Mouse (Mus musculus): ENCODE results near the gene Mical2.

DNA sequence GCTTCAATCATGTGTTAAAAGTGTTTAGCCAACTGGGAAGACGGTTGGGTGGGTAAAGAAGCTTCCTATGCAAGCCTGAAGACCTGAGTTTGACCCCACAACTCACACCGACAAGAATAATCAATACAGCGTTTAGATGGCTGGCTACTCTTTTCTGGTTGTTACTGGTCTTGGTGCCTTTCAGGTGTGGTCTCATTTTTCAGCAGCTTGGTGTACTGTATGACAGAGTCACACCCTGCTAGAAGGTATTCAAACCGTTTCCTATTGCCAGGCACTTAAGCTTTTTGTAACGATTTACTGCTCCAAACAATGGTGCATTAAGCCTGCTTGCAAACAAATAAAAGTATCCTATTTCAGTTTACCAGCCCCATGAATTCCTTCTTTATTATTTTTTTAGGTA lies 226.8 kb downstream of the Mical2 start:
- TF ChIP-seq POLR2A (IDR thresholded peaks at IDR 0.05; ENCODE audit: borderline replicate concordance, insufficient read depth, low read length) (no peak), CTCF (IDR thresholded peaks at IDR 0.05; ENCODE audit: borderline replicate concordance, insufficient read depth, low read depth, low read length) (no peak)
